Mouse (Mus musculus): ENCODE measurements at regions not wholly inside any gene's neighbourhood (a gene's known extent, or its start where the extent isn't known, plus 50 kb on each side); places are given as distances from the start of the nearest gene placed in this dataset.
"Not testable (repeated sequence)": the region's sequence is repeated elsewhere in the genome, so short reads cannot be mapped to it uniquely, and the experiment has no call there.

- no peak for DNase-seq (ENCODE audit: low read depth, low spot score)
Observed at GRCm38 (mm10) chr17:50346451-50347192, 53.2 kb upstream of the Dazl start.

DNA sequence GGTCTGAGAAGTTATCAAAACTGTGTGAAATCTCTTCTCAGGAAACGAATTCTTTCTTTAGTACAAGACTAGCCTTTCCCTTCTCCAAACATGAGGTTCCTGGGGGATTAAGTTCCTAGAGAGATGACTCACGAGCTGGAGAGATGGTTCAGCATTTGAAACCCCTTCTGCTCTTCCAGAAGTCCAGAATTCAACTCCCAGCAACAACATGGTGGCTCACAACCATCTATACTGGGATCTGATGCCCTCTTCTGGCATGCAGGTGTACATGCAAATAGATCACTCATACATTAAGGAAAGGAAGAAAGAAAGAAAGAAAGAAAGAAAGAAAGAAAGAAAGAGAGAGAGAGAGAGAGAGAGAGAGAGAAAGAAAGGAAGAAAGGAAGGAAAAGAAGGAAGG lies 60.4 kb upstream of the Dazl start:
- DNase-seq (ENCODE audit: low read depth, low spot score) = not testable (repeated sequence)

GRCm38 (mm10) chr17:50354357-50354756 lies 60.9 kb upstream of the Dazl start:
- DNase-seq (ENCODE audit: low read depth, low spot score) = no peak

GRCm38 (mm10) chr17:50361657-50362233 lies 68.3 kb upstream of the Dazl start:
- no peak for DNase-seq (ENCODE audit: low read depth, low spot score)

DNA sequence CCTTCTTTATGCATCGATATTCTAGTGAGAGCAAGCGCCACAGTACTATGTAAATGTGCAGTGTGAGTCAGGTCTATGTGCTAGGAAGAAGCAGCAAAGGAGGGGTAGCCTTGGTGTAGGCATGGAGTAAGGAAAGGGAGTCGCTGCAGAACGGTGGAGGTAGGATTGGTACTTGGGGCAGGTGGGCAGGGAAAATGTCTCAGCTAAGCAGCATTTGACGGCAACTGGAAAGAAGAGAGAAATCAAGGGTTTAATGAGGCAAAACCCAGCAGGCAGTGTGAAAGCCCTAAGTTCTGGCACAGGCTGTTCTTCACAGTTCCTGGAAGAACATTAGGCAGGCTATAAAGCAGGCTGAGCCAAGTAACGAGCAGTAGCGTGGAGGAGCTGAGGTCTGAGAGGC lies 72.0 kb upstream of the Dazl start:
- DNase-seq (ENCODE audit: low read depth, low spot score) = peak; percentile 29

- DNase-seq (ENCODE audit: low read depth, low spot score) = no peak
Observed at GRCm38 (mm10) chr17:50366181-50366580, 72.7 kb upstream of the Dazl start.

DNA sequence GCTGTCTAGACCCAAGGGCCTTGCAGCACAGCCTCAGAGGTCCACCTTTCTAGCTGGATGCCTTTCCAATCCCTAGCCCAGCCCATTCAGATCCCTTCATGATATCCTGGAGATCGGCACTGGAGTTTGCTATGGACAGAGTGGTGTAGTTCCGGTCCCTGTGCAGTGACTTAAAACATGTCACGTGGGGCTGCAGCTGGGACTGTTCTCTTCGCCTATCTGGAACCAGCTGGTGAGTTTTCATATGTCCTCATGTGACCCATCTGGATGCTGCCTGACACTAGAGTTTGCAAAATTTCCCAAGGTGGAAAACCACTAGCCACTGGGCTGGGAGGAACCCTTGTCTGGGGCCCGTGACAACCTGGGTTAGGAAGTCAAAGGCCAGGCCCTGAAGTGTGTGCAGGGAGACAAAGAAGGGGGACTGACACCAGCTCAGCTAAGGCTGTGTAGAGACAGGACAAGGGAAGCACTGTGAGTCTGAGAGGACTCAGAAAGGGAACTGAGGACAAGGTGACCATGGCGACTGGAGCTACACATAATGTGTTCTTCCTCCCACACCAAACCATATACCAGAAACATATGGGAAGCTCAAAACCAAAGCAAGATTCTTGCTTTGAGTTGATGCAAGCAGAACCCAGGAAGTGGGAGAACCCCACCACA lies 75.9 kb upstream of the Dazl start:
- no peak for DNase-seq (ENCODE audit: low read depth, low spot score)

- DNase-seq (ENCODE audit: low read depth, low spot score) = no peak
Observed at GRCm38 (mm10) chr17:50370484-50370883, 77.0 kb upstream of the Dazl start.

GRCm38 (mm10) chr17:50373496-50374141 lies 80.2 kb upstream of the Dazl start:
- no peak for DNase-seq (ENCODE audit: low read depth, low spot score)

- DNase-seq (ENCODE audit: low read depth, low spot score) = no peak
Observed at GRCm38 (mm10) chr17:50375465-50375864, 82.0 kb upstream of the Dazl start.

DNA sequence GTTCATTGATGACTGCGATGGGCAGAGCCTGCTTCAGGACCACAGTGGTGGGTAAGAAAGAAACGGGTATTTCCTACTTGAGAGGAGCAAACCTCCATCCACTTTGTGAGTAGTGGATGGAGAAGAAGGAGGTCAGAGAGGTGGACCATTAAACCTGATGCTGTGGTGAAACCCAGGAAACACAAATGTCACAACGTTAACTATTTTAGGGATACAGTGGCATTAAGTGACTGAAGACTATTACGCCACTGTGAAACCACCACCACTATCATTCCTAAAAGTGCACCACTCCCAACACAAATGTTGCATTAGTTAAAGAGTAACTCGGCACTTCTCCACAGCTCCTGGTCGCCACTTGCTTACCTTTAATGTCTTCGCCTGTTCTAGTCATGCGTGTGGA lies 83.3 kb upstream of the Dazl start:
- DNase-seq (ENCODE audit: low read depth, low spot score) = no peak

- DNase-seq (ENCODE audit: low read depth, low spot score) = no peak
Observed at GRCm38 (mm10) chr17:50378141-50378727, 84.8 kb upstream of the Dazl start.

DNA sequence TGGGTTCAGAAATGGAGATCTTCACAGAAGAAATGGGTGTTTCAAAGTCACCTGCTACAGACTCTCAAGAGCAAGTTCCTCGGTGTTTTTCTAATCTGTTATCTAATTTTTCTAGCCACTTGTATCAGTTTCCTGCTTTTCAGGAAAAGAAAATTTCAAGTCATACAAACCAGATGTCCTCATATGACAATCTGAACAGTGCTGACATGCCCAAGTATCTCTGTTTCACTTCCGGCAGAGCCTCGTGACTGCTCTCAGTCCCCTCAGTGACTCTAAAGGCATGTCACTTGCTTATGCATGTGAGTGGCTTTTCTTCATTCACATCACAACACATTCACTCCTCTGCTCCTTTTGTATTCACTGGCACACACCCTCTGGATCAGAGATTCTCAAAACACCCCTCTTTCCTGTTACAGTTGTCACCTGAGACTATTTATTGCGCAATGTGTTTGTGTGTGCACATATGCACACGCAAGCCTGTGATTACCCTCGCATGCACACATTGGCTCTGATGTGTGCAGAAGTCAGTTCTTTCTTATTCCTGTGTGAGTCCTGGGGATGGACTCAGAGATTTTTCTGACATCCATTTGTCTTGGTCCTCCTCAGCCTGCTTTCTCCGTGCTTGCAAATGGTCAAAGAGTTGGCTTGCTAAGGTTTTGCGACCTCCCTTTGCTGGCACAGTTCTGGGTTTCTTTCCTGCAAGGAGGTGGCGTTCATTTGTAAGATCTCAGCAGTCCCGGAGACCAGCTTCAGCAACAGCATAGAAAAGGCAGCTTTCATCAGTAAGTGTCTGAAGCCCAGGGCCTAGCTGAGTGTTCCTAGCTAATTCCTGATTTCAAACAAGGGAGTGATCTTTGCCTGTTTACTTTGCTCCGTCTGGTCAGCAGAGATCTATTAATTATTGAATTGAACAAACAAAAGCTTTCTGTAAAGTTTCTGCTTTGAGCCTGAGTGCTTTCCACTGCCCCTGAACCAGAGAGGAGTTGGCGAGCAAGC lies 95.6 kb upstream of the Dazl start:
- DNase-seq (ENCODE audit: low read depth, low spot score) = no peak

GRCm38 (mm10) chr17:50390151-50390550 lies 96.7 kb upstream of the Dazl start:
- no peak for DNase-seq (ENCODE audit: low read depth, low spot score)

DNA sequence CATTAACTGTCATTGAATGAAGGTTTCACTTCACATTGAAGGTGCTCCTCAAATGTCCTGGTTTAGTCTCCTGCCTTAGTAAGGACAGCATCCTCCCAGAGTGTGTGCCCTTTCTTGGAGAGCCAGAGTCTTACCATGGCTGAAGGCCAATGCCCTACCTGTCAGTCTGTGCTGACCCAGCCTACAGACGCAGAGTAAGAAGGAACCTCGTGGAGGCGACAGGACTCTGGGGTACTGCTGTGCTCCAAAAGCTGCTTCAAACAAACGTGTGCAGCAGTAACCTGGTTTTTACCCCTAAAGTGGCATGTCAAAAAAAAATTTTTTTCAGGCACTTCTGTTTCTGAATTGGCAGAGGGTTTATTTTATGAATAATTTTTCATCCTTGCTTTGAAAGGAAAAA lies 97.8 kb upstream of the Dazl start:
- DNase-seq (ENCODE audit: low read depth, low spot score) = no peak

- DNase-seq (ENCODE audit: low read depth, low spot score) = no peak
Observed at GRCm38 (mm10) chr17:50391996-50392395, 98.6 kb upstream of the Dazl start.

- DNase-seq (ENCODE audit: low read depth, low spot score) = peak; percentile 88
Observed at GRCm38 (mm10) chr17:50392428-50392827, 99.0 kb upstream of the Dazl start.

DNA sequence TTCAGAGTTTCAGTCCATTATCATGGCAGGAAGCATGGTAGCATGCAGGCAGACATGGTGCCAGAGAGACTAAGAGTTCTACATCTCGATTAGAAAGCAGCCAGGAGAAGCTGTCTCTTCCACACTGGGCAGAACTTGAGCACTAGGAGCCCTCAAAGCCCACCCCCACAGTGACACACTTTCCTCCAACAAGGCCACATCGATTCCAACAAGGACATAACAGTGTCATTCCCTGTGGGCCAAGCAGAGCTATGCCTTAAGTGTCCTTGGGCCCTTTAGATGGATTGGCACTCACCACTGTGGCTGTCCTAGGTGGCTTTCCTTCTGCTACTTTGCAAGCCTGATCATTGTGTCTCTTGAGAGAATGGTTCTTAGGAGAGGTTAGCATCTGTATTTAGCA lies 99.5 kb upstream of the Dazl start:
- no peak for DNase-seq (ENCODE audit: low read depth, low spot score)

- DNase-seq (ENCODE audit: low read depth, low spot score) = no peak
Observed at GRCm38 (mm10) chr17:50393698-50394097, 100.3 kb upstream of the Dazl start.

DNA sequence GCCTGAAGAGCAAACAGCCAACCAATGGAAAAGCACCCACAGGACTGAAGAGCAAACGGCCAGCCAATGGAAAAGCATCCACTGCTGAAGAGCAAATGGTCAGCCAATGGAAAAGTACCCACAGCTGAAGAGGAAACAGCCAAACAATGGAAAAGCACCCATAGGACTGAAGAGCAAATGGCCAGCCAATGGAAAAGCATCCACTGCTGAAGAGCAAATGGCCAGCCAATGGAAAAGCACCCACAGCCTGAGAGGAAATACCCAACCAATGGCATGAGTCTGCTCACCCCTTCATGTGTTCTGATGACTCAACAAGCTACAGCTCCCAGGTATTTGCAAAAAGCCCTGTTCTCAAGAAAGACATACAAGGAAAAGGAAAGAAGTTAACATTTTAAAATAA lies 101.4 kb upstream of the Dazl start:
- no peak for DNase-seq (ENCODE audit: low read depth, low spot score)

DNA sequence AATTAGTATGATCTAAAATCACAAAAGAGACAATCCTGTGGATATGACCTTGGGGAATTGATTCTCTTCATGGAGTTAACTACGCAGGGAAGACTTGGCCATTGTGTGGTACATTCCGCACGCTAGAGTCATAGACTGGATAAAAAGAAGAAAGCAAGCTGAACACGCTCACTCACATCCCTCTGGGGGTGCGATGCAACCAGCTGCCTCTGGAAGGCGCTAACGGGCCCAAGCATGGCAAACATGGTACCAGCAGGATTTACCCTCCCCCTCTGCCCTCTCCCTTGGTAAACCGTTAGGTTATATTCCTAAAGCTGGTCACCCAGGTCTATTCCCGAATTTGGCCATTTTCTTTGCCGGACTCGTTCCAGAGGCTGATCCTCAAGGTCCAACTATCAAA lies 102.2 kb upstream of the Dazl start:
- DNase-seq (ENCODE audit: low read depth, low spot score) = no peak

Data from telencephalon, adult 2 months (tissue).